Mouse (Mus musculus) megakaryocyte, embryonic 14.5 days (primary cell): ENCODE measurements around the gene Hectd2.

Experiments used
- FLI1 ChIP-seq: IDR thresholded peaks from 2 replicates; pipeline ENCODE4 v1.6.1; 2012; ENCODE audit warnings: low read length, inconsistent platforms, mixed read lengths
- GATA1 ChIP-seq: IDR thresholded peaks from 3 replicates; pipeline ENCODE4 v1.6.1; 2012; ENCODE audit warnings: mixed read lengths, low read length, inconsistent platforms, borderline replicate concordance

GRCm38 (mm10) chr19:36559331-36559730, 4.9 kb downstream of the Hectd2 start:
- TF ChIP-seq GATA1 (no peak), FLI1 (no peak)
